Mouse (Mus musculus): ENCODE results near the gene Srd5a3.
A peak's percentile ranks its signal among the peaks of the same experiment; 100 is the strongest.

Srd5a3 gene

DNA sequence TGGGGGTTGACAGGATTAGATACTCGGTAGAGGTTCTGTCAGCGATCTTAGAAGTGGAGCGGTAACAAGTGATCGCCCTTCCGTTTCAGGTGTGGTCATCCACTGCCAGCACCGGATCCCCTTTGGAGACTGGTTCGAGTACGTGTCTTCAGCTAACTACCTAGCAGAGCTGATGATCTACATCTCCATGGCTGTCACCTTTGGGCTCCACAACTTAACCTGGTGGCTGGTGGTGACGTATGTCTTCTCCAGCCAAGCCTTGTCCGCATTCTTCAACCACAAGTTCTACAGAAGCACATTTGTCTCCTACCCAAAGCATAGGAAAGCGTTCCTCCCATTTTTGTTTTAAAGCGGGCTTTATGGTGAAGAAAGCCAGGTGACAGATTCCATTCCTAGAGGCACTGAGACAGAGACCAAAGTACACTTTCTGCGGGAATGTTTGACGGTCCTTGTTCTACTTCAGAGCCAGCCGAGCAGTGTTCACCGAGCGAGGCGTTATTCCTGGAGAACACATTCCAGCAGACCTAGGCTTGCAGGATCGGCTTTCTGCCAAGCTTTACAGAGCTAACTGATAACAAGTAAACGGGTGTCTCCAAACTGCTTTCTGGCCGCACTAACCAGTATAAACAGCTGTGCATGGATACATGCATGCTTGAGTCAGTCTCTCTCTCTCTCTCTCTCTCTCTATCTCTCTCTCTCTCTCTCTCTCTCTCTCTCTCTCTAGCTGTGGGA lies 14.5 kb downstream of the Srd5a3 start:
- DNase-seq, result no peak

GRCm38 (mm10) chr5:76159555-76159954 lies 19.5 kb downstream of the Srd5a3 start:
- DNase-seq, result no peak

DNA sequence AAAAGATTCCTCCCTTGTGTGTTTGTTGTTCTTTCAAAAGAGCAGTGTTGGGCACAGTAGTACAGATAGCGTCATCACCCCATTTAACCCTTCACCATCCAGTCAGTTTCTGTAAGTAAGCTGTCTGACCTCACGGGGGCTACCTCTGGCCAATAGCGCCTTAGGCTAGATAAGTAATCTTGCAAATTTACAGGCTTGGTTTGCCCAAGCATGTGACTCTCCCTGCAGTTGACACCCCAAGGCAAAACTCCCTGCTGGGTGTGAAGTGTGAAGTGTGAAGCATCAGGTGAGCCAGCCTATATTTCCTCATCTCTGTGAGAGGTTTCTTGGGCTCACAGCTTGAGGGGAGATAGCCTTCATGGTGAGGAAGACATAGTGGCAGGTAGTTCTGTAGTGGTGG lies 20.0 kb downstream of the Srd5a3 start:
- DNase-seq, result no peak

GRCm38 (mm10) chr5:76161491-76161890 lies 21.4 kb downstream of the Srd5a3 start:
- no peak for DNase-seq

- no peak for DNase-seq
Observed at GRCm38 (mm10) chr5:76162926-76163325, 22.9 kb downstream of the Srd5a3 start.

DNA sequence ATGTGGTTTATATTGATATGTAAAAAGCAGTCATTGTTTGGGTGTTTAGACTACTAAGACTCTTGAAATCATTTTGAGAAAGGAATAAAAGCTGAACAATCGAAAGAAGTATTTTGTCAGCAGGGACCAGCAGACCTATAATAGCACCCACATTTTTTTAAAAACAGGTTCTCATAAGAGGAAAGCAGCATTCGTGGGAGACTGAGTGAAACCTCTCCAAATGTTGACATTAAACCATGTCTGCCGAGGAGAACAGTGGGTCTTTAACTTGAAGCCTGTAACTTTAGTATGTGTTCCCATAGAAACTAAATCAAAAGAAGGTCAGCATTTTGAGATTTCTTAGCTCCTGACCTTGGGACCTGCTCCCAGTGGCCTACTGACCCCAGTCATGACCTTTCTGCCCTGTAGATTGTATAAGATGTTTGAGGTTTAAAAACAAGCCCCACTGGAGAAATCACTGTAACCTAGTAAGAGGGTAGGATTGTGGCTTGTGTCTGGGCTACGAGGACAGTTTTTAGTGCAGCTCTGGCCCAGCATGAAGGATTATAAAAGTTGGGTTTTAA lies 23.8 kb downstream of the Srd5a3 start:
- DNase-seq, result no peak

DNA sequence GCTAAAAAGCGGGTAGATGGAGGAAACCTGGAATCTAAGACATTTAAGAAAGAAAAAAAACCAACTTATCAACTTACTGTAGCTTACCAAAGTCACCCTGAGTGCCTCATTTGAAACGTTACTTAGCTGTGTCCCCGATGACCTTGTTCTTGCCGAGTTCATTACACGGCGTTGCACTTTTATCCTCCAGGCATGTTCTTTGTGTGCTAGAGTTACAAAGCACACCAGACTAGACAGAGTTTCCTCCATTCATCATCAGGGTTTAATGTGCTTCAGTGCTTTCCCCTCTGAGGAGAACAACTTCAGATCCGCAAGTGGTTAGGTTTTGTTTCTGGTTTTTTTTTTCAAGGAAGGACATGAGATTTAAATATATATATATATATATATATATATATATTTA lies 24.8 kb downstream of the Srd5a3 start:
- DNase-seq, result no peak

- no peak for DNase-seq
Observed at GRCm38 (mm10) chr5:76170522-76170921, 30.5 kb downstream of the Srd5a3 start.

- no peak for DNase-seq
Observed at GRCm38 (mm10) chr5:76171039-76171438, 31.0 kb downstream of the Srd5a3 start.

- DNase-seq, result no peak
Observed at GRCm38 (mm10) chr5:76175051-76175450, 35.0 kb downstream of the Srd5a3 start.

GRCm38 (mm10) chr5:76176411-76176810 lies 36.3 kb downstream of the Srd5a3 start:
- no peak for DNase-seq

GRCm38 (mm10) chr5:76176841-76177240 lies 36.8 kb downstream of the Srd5a3 start:
- no peak for DNase-seq

DNA sequence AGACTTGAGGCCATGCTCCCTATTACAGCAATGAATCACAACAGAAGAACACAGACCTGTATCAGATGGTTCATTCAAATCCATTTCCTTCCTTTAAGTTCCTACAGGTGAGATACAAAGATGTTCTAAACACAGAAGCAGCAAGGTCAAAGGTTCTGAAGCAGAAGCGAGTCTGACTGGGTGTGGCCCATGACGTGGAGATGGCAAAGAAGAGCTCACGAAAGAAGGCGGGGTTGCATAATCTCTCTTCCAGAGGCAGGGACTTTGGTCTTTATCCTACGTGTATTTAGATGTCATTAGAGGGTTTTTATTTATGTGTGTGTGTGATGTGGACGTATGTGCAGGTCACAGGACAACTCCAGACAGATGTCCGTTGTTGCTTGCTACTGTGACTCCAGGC lies 37.6 kb downstream of the Srd5a3 start:
- no peak for DNase-seq

GRCm38 (mm10) chr5:76179171-76179570 lies 39.1 kb downstream of the Srd5a3 start:
- no peak for DNase-seq

DNA sequence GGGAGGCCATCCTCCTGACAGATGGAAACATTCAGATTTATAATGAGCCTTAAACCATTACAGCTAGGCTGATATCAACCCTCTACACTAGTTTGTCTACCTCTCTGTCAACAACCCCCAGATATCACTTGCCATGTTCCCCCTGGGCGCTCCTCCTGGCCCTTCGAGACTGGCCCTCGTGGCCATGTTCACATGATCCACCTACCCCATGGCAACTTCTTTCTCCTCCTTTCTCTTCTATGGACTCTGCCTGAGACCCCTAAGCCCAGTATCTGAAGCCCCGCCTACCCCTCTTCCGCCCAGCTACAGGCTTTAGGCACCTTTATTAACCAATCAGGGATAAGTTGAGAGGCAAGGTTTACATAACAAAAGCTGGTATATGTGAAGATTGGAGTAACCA lies 39.7 kb downstream of the Srd5a3 start:
- DNase-seq, result no peak

DNA sequence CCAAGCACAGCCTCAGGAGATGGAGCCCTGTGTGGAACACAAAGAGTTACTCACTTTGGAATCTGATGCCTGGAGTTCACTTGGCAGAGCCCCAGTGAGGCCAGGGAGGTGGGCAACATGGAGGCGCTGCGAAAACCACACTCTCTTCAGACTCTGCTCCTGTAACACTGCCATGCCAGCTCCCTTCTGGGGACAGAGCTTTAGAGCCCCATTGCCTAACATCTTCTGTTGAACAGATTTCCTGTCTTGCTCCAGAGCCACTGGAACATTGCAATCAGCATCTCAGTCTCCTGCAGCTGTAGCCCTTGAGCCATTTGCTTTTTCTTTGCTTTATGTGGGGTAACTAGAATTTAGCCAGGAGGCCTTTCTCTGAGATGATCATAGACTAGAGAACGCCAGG lies 42.3 kb downstream of the Srd5a3 start:
- no peak for DNase-seq

- DNase-seq, result no peak
Observed at GRCm38 (mm10) chr5:76183043-76183749, 43.1 kb downstream of the Srd5a3 start.

DNA sequence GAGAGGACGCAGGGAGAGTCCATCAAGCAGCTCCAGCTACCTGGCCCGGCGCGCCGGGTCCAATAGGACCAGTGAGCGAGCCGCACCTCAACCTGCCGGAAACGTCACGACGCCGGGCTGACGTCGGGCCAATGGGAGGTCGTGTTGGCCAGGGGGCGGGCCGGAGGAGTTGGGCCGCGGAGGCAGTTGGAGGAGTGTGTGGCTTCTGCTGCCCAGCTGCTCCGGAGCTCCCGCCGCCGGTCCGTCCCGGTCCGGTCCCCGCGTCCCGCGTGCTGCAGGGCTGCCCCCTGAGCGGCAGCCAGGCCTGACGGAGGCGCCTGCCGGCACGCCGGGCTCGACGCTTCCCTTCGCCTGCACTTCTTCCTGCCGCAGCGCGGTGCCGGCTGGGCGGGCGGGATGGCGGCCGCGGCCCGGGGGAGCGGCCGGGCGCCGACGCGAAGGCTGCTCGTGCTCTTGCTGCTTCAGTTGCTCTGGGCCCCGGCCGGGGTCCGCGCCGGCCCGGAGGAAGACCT lies 43.7 kb downstream of the Srd5a3 start, which contains the start of gene Tmem165:
TSS of gene Tmem165 (plus strand) at position 131 of the 512 bp plus-strand sequence.
- peak; percentile 93 for DNase-seq

GRCm38 (mm10) chr5:76184286-76185080 lies 44.4 kb downstream of the Srd5a3 start:
- peak; percentile 43 for DNase-seq

DNA sequence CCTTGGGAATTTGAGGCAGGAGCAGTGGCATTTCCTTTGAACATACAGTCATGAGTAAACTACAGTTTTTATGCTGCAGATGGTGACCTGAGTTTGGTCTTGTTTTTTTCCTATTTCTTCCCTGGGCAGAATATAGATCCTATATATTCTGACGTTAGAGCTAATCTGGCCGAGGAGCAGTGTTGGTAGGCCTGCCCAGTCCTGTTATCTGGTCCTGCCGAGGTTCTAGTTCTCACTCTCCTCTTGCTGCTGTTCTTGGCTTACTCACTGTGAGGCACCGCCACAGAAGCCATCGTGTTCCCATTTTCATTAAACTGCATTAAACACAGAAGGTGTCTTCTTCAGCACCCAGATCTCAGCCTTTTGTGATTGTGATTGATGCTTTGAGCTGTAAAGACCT lies 47.8 kb downstream of the Srd5a3 start:
- DNase-seq, result no peak

- DNase-seq, result no peak
Observed at GRCm38 (mm10) chr5:76190609-76191008, 50.5 kb downstream of the Srd5a3 start.

- DNase-seq, result no peak
Observed at GRCm38 (mm10) chr5:76193075-76193474, 53.0 kb downstream of the Srd5a3 start.

GRCm38 (mm10) chr5:76194377-76194945 lies 54.4 kb downstream of the Srd5a3 start:
- no peak for DNase-seq
